Mouse (Mus musculus) ES-E14 (cell line): ENCODE measurements around the gene Rora. TPM values are rescaled to one million over a fixed set of nuclear protein-coding genes. Genes with fewer than 3 reads are reported as not detected.

ENCODE experiments used
- DNase-seq: peaks from one replicate; pipeline ENCODE4 v3.0.0-alpha.2; 2013; ENCODE audit warnings: low read depth, low spot score
- H3K27ac ChIP-seq: 2 replicates; pipeline ENCODE4 v1.5.1; 2012; ENCODE audit warnings: low read depth, mild to moderate bottlenecking, low read length, moderate library complexity, mixed read lengths; ENCODE audit not compliant: poor library complexity, insufficient read depth, severe bottlenecking
- H3K36me3 ChIP-seq: 2 replicates; pipeline ENCODE4 v1.6.1; 2012; ENCODE audit warnings: mild to moderate bottlenecking, low read length, moderate library complexity, mixed read lengths; ENCODE audit not compliant: control insufficient read depth, poor library complexity, insufficient read depth, severe bottlenecking
- H3K4me1 ChIP-seq, 2 experiments: fragments of 150-350 bp in 1 of 2; sonication (generic) in 1 of 2; 2 replicates each; pipeline ENCODE4 v1.6.1; 2012; ENCODE audit warnings: low read length in 2 of 2, mild to moderate bottlenecking in 1 of 2, mixed read lengths in 1 of 2; ENCODE audit not compliant: control insufficient read depth in 2 of 2, insufficient read depth in 2 of 2, poor library complexity in 1 of 2
- H3K4me3 ChIP-seq, 2 experiments: fragments of 150-350 bp in 1 of 2; sonication (generic) in 1 of 2; 2 replicates each; pipeline ENCODE4 v1.5.1; 2012; ENCODE audit warnings: low read length in 2 of 2, low read depth in 1 of 2, mild to moderate bottlenecking in 1 of 2, mixed read lengths in 1 of 2; ENCODE audit not compliant: insufficient read depth in 1 of 2, poor library complexity in 1 of 2, severe bottlenecking in 1 of 2
- H3K9ac ChIP-seq: 2 replicates; pipeline ENCODE4 v1.6.1; 2012; ENCODE audit warnings: low read depth, mild to moderate bottlenecking, low read length, mixed read lengths; ENCODE audit not compliant: poor library complexity, insufficient read depth, severe bottlenecking
- H3K9me3 ChIP-seq: fragments of 150-350 bp; sonication (generic); 2 replicates; pipeline ENCODE4 v1.6.1; 2012; ENCODE audit warnings: low read depth, mild to moderate bottlenecking, low read length; ENCODE audit not compliant: control insufficient read depth, insufficient read depth
- CHD2 ChIP-seq: IDR thresholded peaks from 2 replicates; pipeline ENCODE4 v1.6.1; 2014; ENCODE audit warnings: mild to moderate bottlenecking, low read depth, low read length, inconsistent platforms
- HCFC1 ChIP-seq: IDR thresholded peaks from 2 replicates; pipeline ENCODE4 v1.6.1; 2012; ENCODE audit warnings: low read length, inconsistent platforms, borderline replicate concordance; ENCODE audit not compliant: insufficient read depth
- MAFK ChIP-seq: IDR thresholded peaks from 2 replicates; pipeline ENCODE4 v1.6.1; 2014; ENCODE audit warnings: mild to moderate bottlenecking, low read depth, low read length, inconsistent platforms; ENCODE audit not compliant: insufficient read depth
- ZC3H11A ChIP-seq: IDR thresholded peaks from 2 replicates; pipeline ENCODE4 v1.6.1; 2012; ENCODE audit warnings: low read depth, mild to moderate bottlenecking, inconsistent platforms, low read length, borderline replicate concordance
- ZNF384 ChIP-seq: IDR thresholded peaks from 2 replicates; pipeline ENCODE4 v1.6.1; 2012; ENCODE audit warnings: low read depth, low read length, inconsistent platforms
- in situ Hi-C, 2 experiments: fragments of 600-800 bp; cut with MboI; formaldehyde crosslinking; loops; one replicate each; pipeline ENCODE4 v1.15.1; 2025; ENCODE audit warnings: low sequenced_read_pairs in 2 of 2, inconsistent platforms in 1 of 2; ENCODE audit not compliant: unreplicated experiment in 2 of 2
- total RNA-seq: library from RNA; depleted of rRNA; stranded (reverse); fragments of 300-350 nt; gene quantifications from 2 replicates; pipeline ENCODE4 v1.2.3, GENCODE M21; 2012

The Rora gene
- total RNA-seq, 1 experiment = 2.1 TPM

DNA sequence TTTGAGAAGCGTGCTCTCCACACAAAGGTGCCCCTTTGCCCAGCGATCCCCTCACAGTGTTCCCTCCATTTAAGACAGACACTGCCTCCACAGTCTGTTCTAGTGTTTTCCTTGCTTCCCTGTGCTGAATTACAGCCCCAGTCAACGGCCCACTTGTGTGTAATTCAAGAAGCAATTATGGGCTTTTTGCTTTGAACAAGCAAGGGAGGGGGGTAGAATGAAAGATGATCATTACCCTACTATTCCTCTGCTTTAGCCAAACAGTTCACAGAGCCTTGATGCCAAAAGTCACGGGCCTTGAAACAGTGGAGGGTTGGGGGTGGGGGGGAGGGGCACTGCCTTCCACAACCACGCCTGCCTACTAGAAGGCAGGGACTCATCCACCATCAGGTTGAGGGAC is 152.2 kb downstream of the Rora start:
- Histone ChIP-seq H3K4me3 (no peak overlapping the region), H3K36me3 (no peaks in the 10 kb centered on the region), H3K4me1 (no peaks in the 10 kb centered on the region), H3K9ac (no peak overlapping the region), H3K9me3 (no peaks in the 10 kb centered on the region), H3K27ac (no peak overlapping the region)
- TF ChIP-seq CHD2 (no peak), MAFK (no peak), ZC3H11A (no peak), HCFC1 (no peak), ZNF384 (no peak)
- no peak for DNase-seq
- in situ Hi-C loops = no loop called here

DNA sequence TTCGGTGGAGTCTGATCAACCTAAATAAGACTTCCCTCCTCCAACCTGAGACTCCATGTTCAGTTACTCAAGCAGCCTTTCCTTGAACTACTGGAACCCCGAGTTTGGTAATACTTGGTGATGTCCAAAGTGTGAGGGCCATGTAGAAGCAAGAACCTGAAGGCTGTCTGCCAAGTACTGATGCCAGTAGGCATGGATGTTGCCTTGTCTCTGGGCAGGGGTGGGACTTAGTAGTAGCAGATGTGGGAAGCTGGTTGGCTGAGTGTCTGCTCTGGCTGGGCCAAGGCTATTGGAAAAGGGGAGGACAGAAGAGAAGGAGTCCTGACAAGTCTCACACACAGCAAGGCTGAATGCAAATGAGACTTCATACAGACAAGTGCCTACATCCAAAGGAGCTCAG is 154.1 kb downstream of the Rora start:
- H3K4me1 ChIP-seq = no peaks in the 10 kb centered on the region
- H3K9me3 ChIP-seq = no peaks in the 10 kb centered on the region
- no peak for TF ChIP-seq MAFK
- no peak for TF ChIP-seq HCFC1
- TF ChIP-seq ZNF384 = no peak
- TF ChIP-seq CHD2 = no peak
- TF ChIP-seq ZC3H11A = no peak
- no peaks in the 10 kb centered on the region for H3K36me3 ChIP-seq
- no peak for DNase-seq
- no peak overlapping the region for H3K27ac ChIP-seq
- no peak overlapping the region for H3K9ac ChIP-seq
- H3K4me3 ChIP-seq = no peak overlapping the region
- in situ Hi-C loops = no loop called here

DNA sequence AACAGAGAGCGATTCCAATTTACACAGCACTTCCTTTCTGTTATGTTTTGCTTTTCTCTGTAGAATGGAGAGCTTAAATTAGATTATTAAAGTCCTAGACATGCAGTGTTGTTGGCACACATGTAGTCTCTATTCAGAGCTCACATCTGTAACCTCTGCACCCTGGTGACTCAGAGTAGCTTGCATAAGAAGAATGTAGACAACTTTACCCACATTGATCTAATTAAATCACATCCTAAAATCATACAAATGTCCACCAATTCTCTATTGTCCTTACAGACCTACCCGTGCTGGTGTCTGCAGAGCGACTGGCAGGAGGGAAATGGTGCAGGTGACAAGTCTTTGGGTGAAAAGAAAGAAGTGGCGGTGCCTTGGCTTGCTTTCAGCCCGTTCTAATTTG is 155.9 kb downstream of the Rora start:
- no peak overlapping the region for H3K4me3 ChIP-seq
- H3K9me3 ChIP-seq = no peaks in the 10 kb centered on the region
- DNase-seq = no peak
- H3K4me1 ChIP-seq = no peaks in the 10 kb centered on the region
- no peak for TF ChIP-seq ZC3H11A
- no peak for TF ChIP-seq ZNF384
- TF ChIP-seq CHD2 = no peak
- no peak for TF ChIP-seq HCFC1
- TF ChIP-seq MAFK = no peak
- in situ Hi-C loops = no loop called here
- no peak overlapping the region for H3K9ac ChIP-seq
- no peaks in the 10 kb centered on the region for H3K36me3 ChIP-seq
- H3K27ac ChIP-seq = no peak overlapping the region

DNA sequence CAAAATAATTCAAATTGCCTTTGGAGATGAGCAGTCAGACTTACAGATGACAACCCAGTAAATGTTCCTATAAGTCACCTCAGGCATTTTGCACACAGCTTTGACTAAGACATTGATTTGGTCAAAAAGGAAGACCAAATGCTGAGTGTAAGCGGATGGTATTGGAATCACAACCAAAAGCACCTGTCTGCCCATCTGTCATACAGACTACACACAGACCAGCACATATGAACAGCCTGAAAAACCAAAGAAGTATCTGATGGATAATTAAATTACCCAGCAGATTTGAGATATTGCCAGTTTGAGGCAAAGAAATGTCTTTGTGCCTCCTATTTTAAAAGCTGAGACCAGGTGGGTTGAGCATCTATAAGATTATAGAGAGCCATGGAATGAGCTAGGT is 161.1 kb downstream of the Rora start:
- Histone ChIP-seq H3K9me3 (no peaks in the 10 kb centered on the region), H3K9ac (no peak overlapping the region), H3K27ac (no peak overlapping the region), H3K36me3 (no peaks in the 10 kb centered on the region), H3K4me3 (no peak overlapping the region), H3K4me1 (no peaks in the 10 kb centered on the region)
- no peak for DNase-seq
- TF ChIP-seq HCFC1 (no peak), MAFK (no peak), ZNF384 (no peak), ZC3H11A (no peak), CHD2 (no peak)
- in situ Hi-C loops = no loop called here

DNA sequence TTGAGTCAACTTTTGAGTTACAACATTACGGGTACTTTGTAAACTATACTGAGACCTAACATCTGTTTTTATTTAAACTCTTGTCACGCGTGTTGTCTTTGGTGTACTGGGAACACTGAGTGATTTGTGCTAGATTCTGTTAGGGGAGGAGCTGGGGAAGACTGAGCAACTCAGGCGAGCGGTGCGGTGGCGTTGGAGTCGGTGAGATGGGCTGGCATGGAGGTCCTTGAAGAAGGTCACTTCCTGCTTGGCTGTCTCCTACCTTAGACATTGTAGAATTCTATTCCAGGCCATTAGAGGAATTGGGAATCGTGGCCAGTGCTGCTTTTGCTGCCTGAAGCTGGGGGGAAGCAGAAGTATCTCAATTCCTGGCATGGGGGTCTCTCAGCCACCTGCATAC is 162.3 kb downstream of the Rora start:
- no peak for DNase-seq
- Histone ChIP-seq H3K27ac (no peak overlapping the region), H3K9me3 (no peaks in the 10 kb centered on the region), H3K9ac (no peak overlapping the region), H3K4me1 (no peaks in the 10 kb centered on the region), H3K36me3 (no peaks in the 10 kb centered on the region), H3K4me3 (no peak overlapping the region)
- in situ Hi-C loops = no loop called here
- TF ChIP-seq CHD2 (no peak), HCFC1 (no peak), MAFK (no peak), ZNF384 (no peak), ZC3H11A (no peak)
